Mouse (Mus musculus) mouse embryonic stem cell (cell line): Measurements from ENCODE around the gene Hdac11.

ENCODE experiments used
- in situ Hi-C, 2 experiments: fragments of 300-500 bp; cut with MboI; formaldehyde crosslinking; loops; 1 replicate in 1 of 2; 3 replicates in 1 of 2; pipeline ENCODE4 v1.14.3; 2019 to 2020; ENCODE audit warnings: low sequenced_read_pairs in 2 of 2, low pct_unique_long_range_greater_than_20kb in 1 of 2, mixed read lengths in 1 of 2; ENCODE audit not compliant: unreplicated experiment in 1 of 2

Gene Hdac11

DNA sequence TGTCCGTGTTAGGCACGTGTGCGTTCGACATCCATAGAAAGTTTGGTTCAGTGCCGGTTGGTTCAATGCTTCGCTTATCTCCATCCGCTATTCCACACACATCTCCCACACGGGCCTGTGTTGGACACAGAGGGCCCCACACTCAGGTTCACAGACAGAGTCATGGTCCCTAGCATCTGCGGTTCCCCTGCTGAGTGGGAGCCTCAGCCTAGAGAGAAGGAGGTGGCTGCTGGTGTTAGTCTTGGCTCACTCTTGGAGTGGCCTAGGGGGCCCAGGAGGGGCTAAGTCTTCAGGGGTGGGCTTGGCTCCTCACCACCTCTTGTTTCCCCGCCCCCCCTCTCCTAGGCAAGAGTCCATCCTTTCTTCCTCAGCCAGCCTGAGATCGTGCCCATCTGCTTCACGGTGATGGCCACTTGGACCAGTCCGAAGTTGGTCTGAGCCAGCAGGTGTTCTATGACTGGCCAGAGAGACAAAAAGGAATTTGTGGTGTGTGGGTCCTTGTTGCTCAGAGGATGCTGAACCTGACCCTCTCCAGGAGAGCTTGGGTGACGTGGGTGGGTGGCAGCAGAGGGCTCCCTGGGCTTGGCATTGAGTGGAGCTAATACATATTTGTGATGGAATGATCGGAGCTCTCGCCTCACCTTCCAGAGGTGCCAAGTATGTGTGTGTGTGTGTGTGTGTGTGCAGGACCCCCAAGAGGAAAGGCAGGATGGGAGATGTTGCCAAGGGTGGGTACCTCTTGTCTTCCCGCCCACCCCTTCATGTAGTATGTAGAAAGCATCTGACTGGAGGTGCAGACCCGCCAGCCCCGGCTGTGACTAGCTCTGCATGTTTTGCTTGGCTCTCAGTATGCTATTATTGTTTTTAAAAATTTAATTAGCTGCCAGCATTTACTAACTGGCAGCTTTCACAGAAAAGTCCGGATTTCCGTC is 57.1 kb downstream of the Hdac11 start:
- in situ Hi-C loops = no loop called here

DNA sequence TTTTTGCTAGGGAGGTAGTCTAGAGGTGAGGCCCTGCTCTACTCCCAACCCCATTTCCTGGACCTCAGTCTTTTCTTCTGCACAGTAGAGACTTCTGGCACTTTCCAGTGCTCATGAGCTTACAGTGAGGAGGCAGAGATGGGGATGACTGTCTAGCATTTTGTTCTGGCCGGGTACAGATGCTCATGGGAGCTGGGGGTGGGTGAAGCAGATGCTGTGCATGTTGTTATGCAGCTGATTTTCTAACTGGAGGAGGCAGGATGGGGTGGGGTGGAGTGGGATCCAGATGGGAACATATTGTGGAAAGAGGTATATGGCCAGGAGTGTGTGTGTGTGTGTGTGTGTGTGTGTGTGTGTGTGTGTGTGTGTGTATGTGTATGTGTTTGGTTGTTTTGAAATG is 59.0 kb downstream of the Hdac11 start:
- in situ Hi-C loops = no loop called here

DNA sequence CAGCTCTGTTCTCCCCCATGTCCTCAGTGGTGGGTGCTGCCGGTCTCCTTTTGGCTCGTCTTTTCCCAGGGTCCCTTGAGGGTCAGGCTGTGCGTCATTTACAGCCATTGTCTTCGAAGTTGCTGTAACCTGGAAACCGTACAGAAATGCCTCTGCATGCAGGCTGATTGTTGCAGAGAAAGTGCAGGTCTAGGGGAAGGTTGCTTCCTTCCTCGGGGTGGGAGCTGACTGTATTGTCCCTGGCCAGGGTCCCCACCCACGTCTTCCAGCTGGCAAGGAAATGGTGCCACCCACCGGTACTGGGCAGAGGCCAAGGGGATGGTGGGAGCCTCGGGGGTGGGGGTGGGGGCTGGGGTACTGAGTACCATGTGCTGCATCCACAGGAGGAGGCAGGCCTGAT is 62.0 kb downstream of the Hdac11 start:
- in situ Hi-C loops = no loop called here

DNA sequence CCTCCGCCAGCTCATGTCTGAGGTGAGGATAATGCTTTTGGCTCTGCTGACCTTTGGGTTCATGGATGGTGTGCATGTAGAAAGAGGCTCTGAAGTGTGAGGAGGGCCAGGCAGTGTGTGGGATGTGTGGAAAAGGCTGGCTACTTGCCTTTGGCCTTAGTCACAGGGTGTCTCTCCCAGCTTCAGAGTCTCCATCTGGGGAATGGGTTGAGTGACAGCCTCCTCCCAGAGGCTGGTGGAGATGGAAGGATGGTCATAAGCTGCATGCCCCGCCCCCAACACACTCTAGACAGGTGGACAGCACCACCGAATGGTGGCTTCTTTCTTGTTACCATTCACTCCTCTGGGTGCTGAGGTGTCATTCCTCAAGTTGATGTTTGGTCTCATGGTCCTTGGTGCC is 62.4 kb downstream of the Hdac11 start:
- in situ Hi-C loops = no loop called here

DNA sequence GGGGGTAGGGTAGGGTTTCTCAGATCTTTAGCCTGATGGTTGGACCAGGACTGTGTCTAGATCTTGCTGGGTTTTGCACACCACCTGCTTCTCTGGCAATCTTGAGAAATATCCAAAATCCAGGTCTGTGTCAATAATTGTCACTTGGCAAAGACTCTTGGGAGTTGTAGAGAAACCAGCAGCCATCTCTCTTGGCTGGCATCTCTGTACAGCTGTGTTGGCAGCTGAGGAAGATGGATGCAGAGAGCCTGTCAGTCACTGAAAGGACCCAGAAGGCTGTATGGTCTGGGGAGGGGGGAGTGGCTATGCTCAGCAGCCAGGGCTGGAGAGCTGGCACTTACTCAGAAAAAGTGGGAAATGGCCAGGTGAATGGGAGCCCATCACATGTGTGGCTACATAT is 63.6 kb downstream of the Hdac11 start:
- in situ Hi-C loops = no loop called here

DNA sequence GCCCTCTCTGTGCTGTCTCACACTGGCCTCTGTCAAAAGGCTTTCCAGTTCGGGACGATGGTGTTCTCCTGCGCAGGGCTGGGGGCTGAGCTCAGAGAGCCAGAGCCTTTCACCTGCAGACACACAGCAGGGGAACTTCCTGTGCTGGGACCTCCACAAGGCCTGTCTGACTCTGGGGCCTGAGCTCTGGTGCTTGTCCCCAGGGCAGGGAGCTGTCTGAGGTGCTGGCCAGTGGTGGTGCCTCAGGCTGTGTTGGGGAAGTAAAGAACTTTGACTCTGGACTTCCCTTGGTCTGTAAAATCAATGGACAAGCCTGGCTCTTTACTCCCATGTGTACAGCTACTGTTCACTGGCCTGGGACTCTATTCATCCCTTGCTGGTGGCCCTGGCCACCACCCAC is 64.6 kb downstream of the Hdac11 start:
- in situ Hi-C loops = no loop called here

DNA sequence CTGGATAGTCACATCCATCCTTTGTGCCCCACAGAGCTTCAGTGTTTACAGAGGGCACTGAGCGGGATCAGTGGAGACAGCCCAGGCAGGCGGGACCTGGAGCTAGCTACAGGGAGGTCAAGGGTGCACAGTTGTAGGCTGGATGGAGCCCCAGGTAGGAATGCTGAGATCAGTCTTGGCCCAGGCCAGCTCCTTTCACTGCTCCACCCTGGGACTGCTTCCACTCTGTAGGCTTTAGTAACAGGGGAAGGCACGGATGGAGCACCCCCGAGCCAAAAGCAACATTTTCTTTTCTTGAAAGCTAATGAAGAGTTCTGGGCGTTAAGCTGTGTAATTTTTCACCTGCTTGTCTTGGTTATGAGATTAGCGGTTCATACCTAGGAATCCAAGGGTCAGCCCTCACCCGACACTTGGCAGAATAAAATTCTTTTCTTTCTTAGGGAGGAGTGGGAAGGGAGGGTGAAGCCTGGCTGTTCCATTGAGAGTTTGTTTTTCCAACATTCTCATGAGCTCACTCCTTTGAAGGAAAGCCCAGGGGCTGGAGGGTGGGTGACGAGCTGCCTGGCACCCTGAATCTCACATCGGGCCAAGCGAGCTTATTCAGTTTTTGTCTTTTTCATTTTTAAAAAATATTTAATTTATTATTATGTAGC is 66.4 kb downstream of the Hdac11 start:
- in situ Hi-C loops = no loop called here
